Mouse (Mus musculus): ENCODE measurements around the gene Arrdc2. TPM values are rescaled to one million over a fixed set of nuclear protein-coding genes. Genes with fewer than 3 reads are reported as not detected.

The Arrdc2 gene
- total and polyA plus RNA-seq, 2 experiments = 25.7 to 33.8 TPM

GRCm38 (mm10) chr8:70836666-70837065, 2.9 kb downstream of the Arrdc2 start:
- H3K36me3 ChIP-seq (ENCODE audit: control insufficient read depth, insufficient read depth, low read length) = peaks cover 2% of the 10 kb centered on the region; the same call in 1 of the 2 replicates
- H3K4me1 ChIP-seq (ENCODE audit: control insufficient read depth, insufficient read depth, low read length) = peaks cover 12% of the 10 kb centered on the region
- TF ChIP-seq CTCF (IDR thresholded peaks at IDR 0.05; ENCODE audit: low read depth, low read length) = no peak
- no peak for TF ChIP-seq POLR2A (IDR thresholded peaks at IDR 0.05; ENCODE audit: extremely low read depth, insufficient read depth, low read length)
- no peak overlapping the region for H3K4me3 ChIP-seq (ENCODE audit: insufficient read depth, low read depth, low read length)
- no peak overlapping the region for H3K27ac ChIP-seq (replicated peaks; ENCODE audit: insufficient read depth, low read depth, low read length)
- no peak overlapping the region for H3K9ac ChIP-seq (ENCODE audit: low read depth, low read length)
- 90% methylated on average over 12 of the region's 12 CpGs for WGBS
- no peaks in the 10 kb centered on the region for H3K79me2 ChIP-seq (ENCODE audit: control insufficient read depth, insufficient read depth, low read length)
- H3K27me3 ChIP-seq (ENCODE audit: control insufficient read depth, insufficient read depth, low read length) = no peaks in the 10 kb centered on the region
- DNase-seq (ENCODE audit: extremely low read depth, low read depth, low spot score) = no peak

GRCm38 (mm10) chr8:70834071-70834470, 5.4 kb downstream of the Arrdc2 start:
- H3K9ac ChIP-seq (ENCODE audit: low read depth, low read length) = peak overlapping the region; percentile 2; the same call in 1 of the 2 replicates
- peaks cover 2% of the 10 kb centered on the region; the same call in 1 of the 2 replicates for H3K36me3 ChIP-seq (ENCODE audit: control insufficient read depth, insufficient read depth, low read length)
- no peak overlapping the region for H3K4me3 ChIP-seq (ENCODE audit: insufficient read depth, low read depth, low read length)
- no peaks in the 10 kb centered on the region for H3K27me3 ChIP-seq (ENCODE audit: control insufficient read depth, insufficient read depth, low read length)
- H3K4me1 ChIP-seq (ENCODE audit: control insufficient read depth, insufficient read depth, low read length) = peaks cover 5% of the 10 kb centered on the region
- no peak for DNase-seq (ENCODE audit: extremely low read depth, low read depth, low spot score)
- WGBS = 94% methylated on average over 3 of the region's 3 CpGs
- no peak for TF ChIP-seq CTCF (IDR thresholded peaks at IDR 0.05; ENCODE audit: low read depth, low read length)
- TF ChIP-seq POLR2A (IDR thresholded peaks at IDR 0.05; ENCODE audit: extremely low read depth, insufficient read depth, low read length) = no peak
- no peaks in the 10 kb centered on the region for H3K79me2 ChIP-seq (ENCODE audit: control insufficient read depth, insufficient read depth, low read length)
- H3K27ac ChIP-seq (replicated peaks; ENCODE audit: insufficient read depth, low read depth, low read length) = no peak overlapping the region

GRCm38 (mm10) chr8:70833520-70833919, 6.0 kb downstream of the Arrdc2 start:
- peaks cover 2% of the 10 kb centered on the region; the same call in 1 of the 2 replicates for H3K36me3 ChIP-seq (ENCODE audit: control insufficient read depth, insufficient read depth, low read length)
- 22% methylated on average over 15 of the region's 15 CpGs for WGBS
- H3K4me3 ChIP-seq (ENCODE audit: insufficient read depth, low read depth, low read length) = no peak overlapping the region; the same call in 1 of the 2 replicates
- no peaks in the 10 kb centered on the region for H3K79me2 ChIP-seq (ENCODE audit: control insufficient read depth, insufficient read depth, low read length)
- peak; percentile 72 for DNase-seq (ENCODE audit: extremely low read depth, low read depth, low spot score)
- peak overlapping the region; percentile 2 for H3K9ac ChIP-seq (ENCODE audit: low read depth, low read length)
- TF ChIP-seq POLR2A (IDR thresholded peaks at IDR 0.05; ENCODE audit: extremely low read depth, insufficient read depth, low read length) = no peak
- no peak for TF ChIP-seq CTCF (IDR thresholded peaks at IDR 0.05; ENCODE audit: low read depth, low read length)
- peak overlapping the region; percentile 61 for H3K27ac ChIP-seq (replicated peaks; ENCODE audit: insufficient read depth, low read depth, low read length)
- no peaks in the 10 kb centered on the region for H3K27me3 ChIP-seq (ENCODE audit: control insufficient read depth, insufficient read depth, low read length)
- H3K4me1 ChIP-seq (ENCODE audit: control insufficient read depth, insufficient read depth, low read length) = peaks cover 4% of the 10 kb centered on the region; the same call in 1 of the 2 replicates

- no peak overlapping the region for H3K4me3 ChIP-seq (ENCODE audit: insufficient read depth, low read depth, low read length)
- no peak for TF ChIP-seq CTCF (IDR thresholded peaks at IDR 0.05; ENCODE audit: low read depth, low read length)
- no peak for TF ChIP-seq POLR2A (IDR thresholded peaks at IDR 0.05; ENCODE audit: extremely low read depth, insufficient read depth, low read length)
- WGBS = 59% methylated on average over 9 of the region's 9 CpGs
- H3K27me3 ChIP-seq (ENCODE audit: control insufficient read depth, insufficient read depth, low read length) = no peaks in the 10 kb centered on the region
- H3K27ac ChIP-seq (replicated peaks; ENCODE audit: insufficient read depth, low read depth, low read length) = peak overlapping the region; percentile 61
- H3K79me2 ChIP-seq (ENCODE audit: control insufficient read depth, insufficient read depth, low read length) = no peaks in the 10 kb centered on the region
- DNase-seq (ENCODE audit: extremely low read depth, low read depth, low spot score) = no peak
- peaks cover 2% of the 10 kb centered on the region; the same call in 1 of the 2 replicates for H3K36me3 ChIP-seq (ENCODE audit: control insufficient read depth, insufficient read depth, low read length)
- peaks cover 4% of the 10 kb centered on the region; the same call in 1 of the 2 replicates for H3K4me1 ChIP-seq (ENCODE audit: control insufficient read depth, insufficient read depth, low read length)
- peak overlapping the region; percentile 2 for H3K9ac ChIP-seq (ENCODE audit: low read depth, low read length)
These were observed 6.5 kb downstream of the Arrdc2 start for GRCm38 (mm10) chr8:70833018-70833482.

GRCm38 (mm10) chr8:70832371-70832770, 7.1 kb downstream of the Arrdc2 start:
- peaks cover 5% of the 10 kb centered on the region for H3K4me1 ChIP-seq (ENCODE audit: control insufficient read depth, insufficient read depth, low read length)
- TF ChIP-seq CTCF (IDR thresholded peaks at IDR 0.05; ENCODE audit: low read depth, low read length) = no peak
- TF ChIP-seq POLR2A (IDR thresholded peaks at IDR 0.05; ENCODE audit: extremely low read depth, insufficient read depth, low read length) = no peak

GRCm38 (mm10) chr8:70831517-70831916, 8.0 kb downstream of the Arrdc2 start:
- Histone ChIP-seq H3K4me3 (ENCODE audit: insufficient read depth, low read depth, low read length) (no peak overlapping the region), H3K36me3 (ENCODE audit: control insufficient read depth, insufficient read depth, low read length) (peaks cover 2% of the 10 kb centered on the region; the same call in 1 of the 2 replicates), H3K27me3 (ENCODE audit: control insufficient read depth, insufficient read depth, low read length) (no peaks in the 10 kb centered on the region), H3K27ac (replicated peaks; ENCODE audit: insufficient read depth, low read depth, low read length) (no peak overlapping the region), H3K9ac (ENCODE audit: low read depth, low read length) (no peak overlapping the region), H3K79me2 (ENCODE audit: control insufficient read depth, insufficient read depth, low read length) (no peaks in the 10 kb centered on the region), H3K4me1 (ENCODE audit: control insufficient read depth, insufficient read depth, low read length) (peaks cover 5% of the 10 kb centered on the region)
- peak; percentile 87 for DNase-seq (ENCODE audit: extremely low read depth, low read depth, low spot score)
- WGBS = 76% methylated on average over 8 of the region's 8 CpGs
- TF ChIP-seq POLR2A (IDR thresholded peaks at IDR 0.05; ENCODE audit: extremely low read depth, insufficient read depth, low read length) (no peak), CTCF (IDR thresholded peaks at IDR 0.05; ENCODE audit: low read depth, low read length) (no peak)

More at GRCm38 (mm10) chr8:70832371-70832770, 7.1 kb downstream of the Arrdc2 start:
- WGBS = 86% methylated on average over 11 of the region's 11 CpGs
- H3K27me3 ChIP-seq (ENCODE audit: control insufficient read depth, insufficient read depth, low read length) = no peaks in the 10 kb centered on the region
- peaks cover 2% of the 10 kb centered on the region; the same call in 1 of the 2 replicates for H3K36me3 ChIP-seq (ENCODE audit: control insufficient read depth, insufficient read depth, low read length)
- H3K9ac ChIP-seq (ENCODE audit: low read depth, low read length) = no peak overlapping the region
- peak overlapping the region; percentile 61 for H3K27ac ChIP-seq (replicated peaks; ENCODE audit: insufficient read depth, low read depth, low read length)
- H3K4me3 ChIP-seq (ENCODE audit: insufficient read depth, low read depth, low read length) = no peak overlapping the region
- H3K79me2 ChIP-seq (ENCODE audit: control insufficient read depth, insufficient read depth, low read length) = no peaks in the 10 kb centered on the region
- DNase-seq (ENCODE audit: extremely low read depth, low read depth, low spot score) = peak; percentile 60

Measured in liver, adult 2 months (tissue).